Mouse (Mus musculus) spleen, adult 2 months (tissue): Measurements from ENCODE around the gene Olfr304.

Experiments used
- CTCF ChIP-seq: fragments of 200-500 bp; IDR thresholded peaks from 2 replicates; pipeline ENCODE4 v1.5.1; 2011; ENCODE audit warnings: mild to moderate bottlenecking, inconsistent platforms; ENCODE audit not compliant: insufficient read depth, insufficient read length, insufficient replicate concordance; ENCODE audit errors: extremely low read depth
- POLR2A ChIP-seq: fragments of 200-500 bp; IDR thresholded peaks from 2 replicates; pipeline ENCODE4 v1.6.1; 2011; ENCODE audit warnings: low read depth, low read length, inconsistent platforms

- TF ChIP-seq CTCF (no peak), POLR2A (no peak)
Observed at GRCm38 (mm10) chr7:86397689-86398088, 11.2 kb upstream of the Olfr304 start, which contains the start of gene Olfr303.
